Mouse (Mus musculus) hematopoietic stem cell, adult 5-6 weeks (primary cell): Measurements from ENCODE around the gene Rrp12. TPM values are rescaled to one million over a fixed set of nuclear protein-coding genes. Genes with fewer than 3 reads are reported as not detected.

Experiments used
- ATAC-seq, 2 experiments: fragments of 125-278 bp in 1 of 2; replicated peaks in 1 of 2; 2 replicates each; pipeline ENCODE4 v1.8.0; 2016 to 2017; ENCODE audit warnings: inconsistent platforms in 2 of 2, mild to moderate bottlenecking in 2 of 2, moderate number of reproducible peaks in 2 of 2, low read depth in 1 of 2, moderate TSS enrichment in 1 of 2; ENCODE audit not compliant: low FRiP score in 2 of 2, poor library complexity in 2 of 2, severe bottlenecking in 2 of 2, insufficient read depth in 1 of 2, low TSS enrichment in 1 of 2
- total RNA-seq: library from RNA; stranded (forward); fragments of 172-1452, 232-1000 nt; gene quantifications from 2 replicates; pipeline ENCODE4 v1.2.3, GENCODE M21; 2017

The Rrp12 gene
- total RNA-seq, 1 experiment from 2014 or later = 18.9 TPM

DNA sequence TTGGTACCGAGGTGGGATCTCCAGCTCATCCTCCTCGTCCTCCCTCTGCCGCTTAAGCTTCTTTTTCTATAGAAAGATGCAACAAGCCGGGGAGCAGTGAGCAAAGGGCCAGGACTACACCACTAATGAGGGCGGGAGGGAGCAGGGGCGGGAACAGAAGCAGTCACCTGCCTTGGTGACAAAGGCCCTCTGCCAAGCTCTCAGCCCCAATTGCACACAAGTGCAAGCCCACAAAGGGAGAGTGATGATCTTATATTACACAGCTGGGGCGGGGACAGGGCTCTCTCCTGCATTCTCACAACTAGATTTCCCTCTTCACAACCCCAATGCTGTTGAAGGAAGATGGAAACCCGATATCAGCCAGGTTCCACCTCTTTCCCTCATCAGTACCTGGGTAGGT, 29.3 kb downstream of the Rrp12 start:
- ATAC-seq = no peak

- no peak for ATAC-seq
Measured at GRCm38 (mm10) chr19:41857816-41858310, 38.1 kb downstream of the Rrp12 start.

GRCm38 (mm10) chr19:41857086-41857762, 38.7 kb downstream of the Rrp12 start:
- ATAC-seq = no peak

DNA sequence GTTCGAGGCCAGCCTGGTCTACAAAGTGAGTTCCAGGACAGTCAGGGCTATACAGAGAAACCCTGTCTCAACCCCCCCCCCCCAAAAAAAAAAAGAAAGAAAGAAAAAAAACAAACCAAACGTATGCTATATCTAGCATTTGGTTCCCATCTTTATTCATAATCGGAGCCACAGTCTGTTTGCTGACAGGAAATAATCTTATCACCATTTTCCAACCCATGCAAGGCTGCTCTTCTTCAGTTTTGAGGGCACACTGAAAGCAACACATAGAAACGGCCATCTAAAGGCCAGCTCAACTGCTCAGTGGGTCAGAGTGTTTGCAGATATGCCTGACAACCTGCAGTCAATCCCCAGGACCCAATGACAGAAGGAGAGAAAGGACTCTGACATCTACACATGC, 43.5 kb downstream of the Rrp12 start:
- ATAC-seq = no peak

DNA sequence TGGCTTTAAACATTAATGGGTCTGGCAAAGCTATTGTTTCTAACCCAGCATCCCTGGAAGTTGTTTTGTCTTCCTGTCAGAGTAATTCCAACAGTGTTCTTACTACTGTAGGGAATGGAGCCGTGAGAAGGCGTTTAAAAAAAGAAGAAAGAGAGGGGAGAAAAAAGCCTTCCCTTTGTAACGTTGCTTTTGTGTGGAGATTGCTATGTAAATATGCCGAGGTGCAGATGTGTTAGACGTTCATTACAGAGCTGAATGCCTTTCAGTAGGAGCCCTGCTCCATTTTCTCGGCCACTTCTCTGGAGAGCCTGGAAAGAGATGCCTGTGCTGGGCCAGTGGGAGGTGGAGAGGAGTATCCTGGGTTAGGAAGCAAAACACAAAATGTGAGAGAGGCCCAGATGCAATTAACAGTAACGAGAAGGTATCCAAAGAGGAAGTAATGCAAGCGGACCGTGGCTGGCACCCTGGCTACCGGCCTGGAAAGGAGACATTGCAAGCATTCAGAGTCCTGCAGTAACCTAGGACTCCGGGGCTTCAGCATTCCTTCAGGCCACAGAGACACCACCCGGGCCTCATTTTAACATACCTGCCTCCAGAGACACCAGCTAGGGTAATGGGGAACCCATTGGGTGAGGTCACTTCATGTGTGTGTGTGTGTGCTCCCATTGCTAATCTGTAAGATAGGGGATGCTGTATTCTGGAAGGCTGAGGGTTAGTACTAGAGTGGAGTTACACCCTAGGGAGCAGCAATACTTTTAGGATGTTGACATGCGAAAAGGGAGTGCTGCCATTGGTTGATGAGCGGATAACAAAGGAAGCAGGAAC, 45.0 kb downstream of the Rrp12 start:
- peak in 1 of 2 experiments; percentile 26; a peak in 1 of 4 replicates for ATAC-seq

GRCm38 (mm10) chr19:41850021-41850718, 45.8 kb downstream of the Rrp12 start:
- no peak for ATAC-seq

- ATAC-seq = peak; percentile 93 to 94
Measured at GRCm38 (mm10) chr19:41847992-41848851, 47.8 kb downstream of the Rrp12 start, which contains the start of gene Frat2. Gene Frat2, minus strand, starts transcription at chr19:41848132.

DNA sequence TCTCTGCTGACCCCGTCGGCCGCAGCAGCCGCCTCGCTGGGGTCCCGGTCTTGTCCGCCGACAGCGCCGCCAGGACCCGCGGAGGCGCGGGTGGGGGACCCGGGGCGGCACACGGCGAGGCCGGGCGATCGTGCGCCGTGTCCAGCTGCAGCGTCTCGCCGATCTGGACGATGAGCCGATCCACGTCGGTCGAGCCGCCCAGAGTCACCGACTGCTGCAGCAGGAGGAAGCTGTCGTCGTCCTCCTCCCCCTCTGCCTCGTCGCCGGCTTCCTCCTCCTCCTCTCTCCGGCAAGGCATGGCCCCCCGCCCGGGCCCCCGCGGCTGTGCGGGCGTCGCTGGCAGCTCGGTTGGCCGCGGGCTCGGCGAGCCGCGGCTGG, 48.4 kb downstream of the Rrp12 start:
- ATAC-seq = peak; percentile 1 to 29; a peak in 3 of 4 replicates

DNA sequence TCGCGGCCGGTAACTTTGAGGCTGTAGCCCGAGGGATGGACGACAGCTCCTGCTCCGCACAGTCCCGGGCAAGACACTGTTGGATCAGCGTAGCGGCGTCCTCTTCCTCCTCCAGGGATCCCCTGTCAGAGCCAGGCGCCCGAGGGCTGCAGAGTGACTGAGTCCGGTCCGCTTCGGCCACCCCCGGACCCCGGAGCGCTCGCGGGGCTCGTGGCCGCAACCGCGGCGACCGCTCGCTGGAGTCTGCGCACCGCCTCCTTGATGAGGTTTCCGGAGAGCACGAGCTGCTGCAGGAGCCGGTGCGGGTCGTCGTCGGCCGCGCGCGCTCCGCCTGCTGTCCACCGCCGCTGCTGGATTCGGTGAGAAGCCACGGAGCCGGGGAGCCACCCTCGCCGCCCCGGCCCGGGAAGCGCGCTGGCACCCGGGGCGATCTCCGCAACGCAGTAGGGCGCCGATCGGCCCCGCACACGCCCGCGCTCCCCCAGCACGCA, 48.8 kb downstream of the Rrp12 start:
- no peak for ATAC-seq

DNA sequence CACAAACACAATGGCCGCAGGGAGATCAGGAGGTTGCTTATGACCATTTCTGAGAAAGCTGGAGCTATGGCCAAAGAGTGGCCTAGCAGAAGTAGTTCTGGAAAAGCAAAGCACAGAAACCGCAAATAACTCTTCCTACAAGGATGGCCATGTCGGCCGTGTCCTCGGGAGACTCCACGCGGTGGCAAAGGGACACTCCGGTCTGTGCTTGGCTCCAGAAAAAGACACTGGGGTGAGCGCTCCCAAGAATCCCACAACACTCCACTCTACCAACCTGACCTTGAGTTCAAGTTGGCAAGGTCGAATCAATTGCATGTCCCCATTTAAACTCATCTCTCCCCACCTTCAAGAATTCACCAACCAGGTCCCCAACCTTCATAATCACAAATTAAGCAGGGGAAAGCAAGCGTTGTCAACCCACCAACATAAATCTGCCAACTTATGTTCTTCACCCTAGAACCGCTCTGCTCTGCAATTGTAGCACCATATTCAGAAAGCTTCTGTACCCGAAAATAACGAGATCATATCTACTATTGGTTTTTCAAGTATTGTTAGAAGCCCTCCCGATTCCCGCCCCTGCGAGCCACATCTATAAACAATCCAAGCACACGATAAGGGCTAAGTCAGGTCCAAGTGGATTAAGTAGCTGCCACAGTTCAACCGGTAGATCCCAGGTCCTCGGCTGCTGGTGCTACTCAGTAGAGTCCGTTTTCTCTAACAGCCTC, 49.4 kb downstream of the Rrp12 start:
- ATAC-seq = no peak

GRCm38 (mm10) chr19:41844345-41844744, 51.6 kb downstream of the Rrp12 start:
- ATAC-seq = no peak

- peak in 1 of 2 experiments; percentile 54; a peak in 2 of 4 replicates for ATAC-seq
Measured at GRCm38 (mm10) chr19:41842706-41843105, 53.3 kb downstream of the Rrp12 start.

- ATAC-seq = no peak
Measured at GRCm38 (mm10) chr19:41842196-41842595, 53.8 kb downstream of the Rrp12 start.

DNA sequence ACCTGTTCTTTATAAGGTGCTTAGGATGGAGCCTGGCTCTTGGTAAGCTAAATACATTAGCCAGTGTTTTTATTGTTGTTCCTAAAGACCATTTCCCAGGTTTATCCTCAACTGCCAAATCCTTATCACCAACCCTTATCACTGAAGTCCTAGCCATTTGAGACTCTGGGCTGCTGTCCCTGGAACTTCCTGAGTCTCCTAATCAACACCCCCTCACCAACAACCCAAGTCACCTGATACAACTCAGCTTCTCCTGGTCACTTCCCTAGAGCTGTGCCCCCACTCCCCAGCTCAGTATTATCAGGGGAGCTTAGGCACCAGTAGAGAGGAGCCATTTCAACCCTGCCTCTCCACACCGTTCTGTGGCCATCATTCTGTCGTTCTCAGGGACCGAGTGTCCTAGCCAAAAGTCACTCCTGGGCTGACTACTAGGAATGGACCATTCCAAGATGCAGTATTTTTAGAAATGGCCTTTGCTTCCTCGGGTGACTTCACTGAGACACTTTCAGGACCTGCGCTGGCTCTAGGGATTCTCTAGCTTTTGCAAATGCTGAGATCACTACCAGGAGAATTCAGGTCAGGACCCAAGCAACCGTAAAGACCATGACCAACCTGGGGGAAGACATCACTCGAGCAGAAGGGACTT, 54.7 kb downstream of the Rrp12 start:
- ATAC-seq = no peak

DNA sequence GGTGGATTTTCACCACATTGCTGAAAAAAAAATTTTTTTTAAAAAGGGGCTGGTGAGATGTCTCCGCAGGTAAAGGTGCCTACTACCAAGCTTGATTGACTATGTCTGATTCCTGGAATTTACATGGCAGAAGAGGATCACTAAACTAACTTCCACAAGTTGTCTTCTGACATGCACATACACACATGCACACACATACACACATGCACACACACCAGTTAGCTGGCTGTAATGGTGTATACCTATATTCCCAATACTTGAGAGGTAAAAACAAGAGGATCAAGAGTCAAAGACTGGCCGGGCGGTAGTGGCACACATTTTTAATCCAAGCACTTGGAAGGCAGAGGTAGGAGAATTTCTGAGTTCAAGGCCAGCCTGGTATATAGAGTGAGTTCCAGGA, 56.3 kb downstream of the Rrp12 start:
- ATAC-seq = no peak

GRCm38 (mm10) chr19:41838808-41839207, 57.2 kb downstream of the Rrp12 start:
- ATAC-seq = no peak
